Mouse (Mus musculus): ENCODE data around the gene Cdh22.

DNA sequence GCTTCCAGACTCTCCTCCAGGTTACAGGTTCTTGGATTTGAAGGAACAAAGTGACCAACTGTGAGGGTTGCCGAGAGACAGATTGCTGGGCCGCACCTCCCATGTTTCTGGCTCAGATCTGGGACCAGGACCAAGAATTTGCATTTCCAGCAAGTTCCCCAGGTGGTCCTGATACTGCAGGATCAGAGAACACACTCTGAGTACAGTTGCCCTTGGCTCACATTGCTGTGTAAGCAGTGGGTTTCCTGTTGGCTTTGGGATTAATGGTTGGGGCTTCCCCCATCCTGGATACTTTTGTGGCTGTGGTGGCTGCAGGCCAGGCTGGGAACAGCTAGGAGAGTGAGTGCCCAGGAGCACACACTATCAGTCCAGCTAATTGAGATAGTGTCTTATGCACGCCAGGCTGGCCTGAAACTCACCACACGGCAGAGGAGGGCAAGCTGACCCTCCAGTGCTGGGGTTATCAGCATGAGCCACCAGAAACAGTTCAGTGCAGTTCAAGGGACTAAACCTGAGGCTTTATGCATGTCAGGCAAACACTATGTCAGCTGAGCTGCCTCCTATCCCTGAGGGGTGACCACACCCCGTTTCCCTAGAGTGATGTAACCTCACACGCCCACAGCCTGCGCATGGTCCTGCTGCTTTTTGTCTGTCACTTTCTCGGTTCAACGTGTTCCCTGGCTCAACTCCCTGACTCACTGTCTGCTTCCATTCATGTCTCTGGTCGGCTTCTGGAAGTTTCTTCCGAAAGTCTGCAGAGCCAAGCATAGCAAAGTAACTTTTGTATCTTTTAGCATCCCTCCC is 160.4 kb downstream of the Cdh22 start:
- TF ChIP-seq GATA1 (IDR thresholded peaks at IDR 0.05; ENCODE audit: low read length) (no peak), TAL1 (IDR thresholded peaks at IDR 0.05; ENCODE audit: low read length) (no peak)

Measured in erythroblast, embryonic 14.5 days (primary cell).